Mouse (Mus musculus) layer of hippocampus, adult 9-10 months (tissue): Measurements from ENCODE around the gene Siglecg.
"Not testable (repeated sequence)": the region's sequence is repeated elsewhere in the genome, so short reads cannot be mapped to it uniquely, and the experiment has no call there.

Experiments
- DNase-seq: peaks from one replicate; pipeline ENCODE4 v3.0.0; 2022; ENCODE audit warnings: low spot score

Siglecg gene

DNA sequence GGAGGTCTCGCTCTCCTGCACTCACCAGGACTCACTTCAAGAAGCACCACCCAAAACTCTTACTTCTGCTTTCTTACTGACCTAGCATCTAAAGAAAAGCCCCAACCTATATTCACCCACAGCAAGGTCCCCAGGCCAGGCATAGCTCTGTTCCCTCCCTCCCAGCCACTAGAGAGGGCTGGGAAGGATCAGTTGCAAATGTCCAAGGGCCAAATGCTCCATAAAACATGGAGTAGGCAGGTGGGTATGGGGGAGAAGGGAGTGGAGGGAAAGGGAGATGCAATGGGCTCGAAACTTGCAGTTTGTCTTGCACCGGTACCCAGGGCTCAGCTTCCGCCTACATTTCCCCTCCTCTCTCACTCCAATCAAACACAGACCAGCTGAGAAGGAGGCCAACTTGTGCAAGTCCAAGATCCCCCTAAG lies at the start of gene Siglecg:
Gene Siglecg, plus strand, starts transcription at position 74 of the 423 bp plus-strand sequence.
- DNase-seq, result no peak

DNA sequence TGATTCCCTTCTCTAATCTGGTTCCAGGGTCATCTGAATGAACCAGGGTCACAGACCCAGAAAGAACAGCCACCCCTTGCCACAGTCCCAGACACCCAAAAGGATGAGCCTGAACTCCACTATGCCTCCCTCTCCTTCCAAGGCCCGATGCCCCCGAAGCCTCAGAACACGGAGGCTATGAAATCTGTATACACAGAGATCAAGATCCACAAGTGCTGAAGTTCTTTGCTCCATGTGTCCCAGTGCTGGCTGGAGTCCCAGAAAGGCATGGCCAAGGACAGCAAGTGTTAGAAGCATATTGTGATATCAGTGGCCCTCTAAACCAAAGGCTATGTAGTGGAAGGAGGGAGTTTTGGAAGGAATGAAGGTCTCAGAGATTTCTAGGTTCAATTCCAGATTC lies 49.4 kb upstream of the Siglecg start:
- DNase-seq, result no peak

DNA sequence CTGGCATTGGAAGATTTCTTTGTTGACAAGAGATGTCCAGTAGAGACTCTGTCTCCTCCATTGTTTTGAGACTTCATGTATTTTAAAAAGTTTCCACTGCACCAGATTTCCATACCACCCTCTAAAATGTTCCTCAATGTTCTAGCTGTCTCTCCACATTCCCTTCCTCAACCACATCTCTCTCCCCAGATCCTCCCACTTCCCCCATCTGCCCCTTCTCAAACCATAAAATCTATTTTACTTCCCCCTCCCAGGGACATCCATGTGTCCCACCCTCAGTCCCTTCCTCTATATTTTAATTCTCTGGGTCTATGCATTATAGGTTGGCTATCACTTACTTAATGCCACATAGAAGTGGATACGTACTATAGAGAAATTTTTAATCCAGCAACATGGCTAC lies 46.6 kb upstream of the Siglecg start:
- no peak for DNase-seq

DNA sequence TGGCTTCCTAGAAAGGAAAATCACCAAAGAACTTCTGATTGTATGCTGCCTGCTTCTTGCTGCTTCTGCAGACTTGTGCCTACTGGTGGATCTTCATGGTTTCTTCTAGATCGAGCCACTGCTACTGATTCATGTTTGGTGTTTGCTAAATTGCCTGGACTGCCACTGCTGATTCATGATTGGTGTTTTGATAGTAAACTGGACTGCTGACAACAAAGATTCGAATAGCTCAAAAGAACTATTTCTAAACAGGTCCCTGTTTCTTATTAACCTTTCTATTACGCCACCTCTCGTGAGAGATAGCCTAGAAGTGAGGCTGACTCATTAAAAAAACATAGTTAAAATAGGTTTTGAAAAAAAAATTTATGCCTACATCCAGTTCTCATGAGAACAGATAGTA lies 46.0 kb upstream of the Siglecg start:
- DNase-seq, result no peak

DNA sequence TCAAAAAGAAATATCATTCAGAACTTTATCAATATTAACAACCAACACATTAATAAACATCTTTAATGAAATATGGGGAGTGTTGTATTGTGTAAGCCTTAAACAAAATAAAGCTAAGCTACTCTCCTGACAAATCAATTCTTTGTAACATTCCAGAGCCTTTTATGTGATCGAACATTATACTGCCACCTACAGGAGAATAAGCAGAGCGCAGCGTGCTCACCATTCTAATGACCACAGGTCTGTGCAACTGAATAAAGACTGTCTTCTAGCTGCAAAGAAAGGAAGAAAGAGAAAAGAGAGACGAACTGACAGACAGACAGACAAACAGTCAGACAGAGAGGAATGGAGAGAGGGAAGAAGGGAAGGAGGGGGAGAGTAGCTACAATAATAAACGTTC lies 29.8 kb upstream of the Siglecg start:
- DNase-seq, result peak; percentile 36

DNA sequence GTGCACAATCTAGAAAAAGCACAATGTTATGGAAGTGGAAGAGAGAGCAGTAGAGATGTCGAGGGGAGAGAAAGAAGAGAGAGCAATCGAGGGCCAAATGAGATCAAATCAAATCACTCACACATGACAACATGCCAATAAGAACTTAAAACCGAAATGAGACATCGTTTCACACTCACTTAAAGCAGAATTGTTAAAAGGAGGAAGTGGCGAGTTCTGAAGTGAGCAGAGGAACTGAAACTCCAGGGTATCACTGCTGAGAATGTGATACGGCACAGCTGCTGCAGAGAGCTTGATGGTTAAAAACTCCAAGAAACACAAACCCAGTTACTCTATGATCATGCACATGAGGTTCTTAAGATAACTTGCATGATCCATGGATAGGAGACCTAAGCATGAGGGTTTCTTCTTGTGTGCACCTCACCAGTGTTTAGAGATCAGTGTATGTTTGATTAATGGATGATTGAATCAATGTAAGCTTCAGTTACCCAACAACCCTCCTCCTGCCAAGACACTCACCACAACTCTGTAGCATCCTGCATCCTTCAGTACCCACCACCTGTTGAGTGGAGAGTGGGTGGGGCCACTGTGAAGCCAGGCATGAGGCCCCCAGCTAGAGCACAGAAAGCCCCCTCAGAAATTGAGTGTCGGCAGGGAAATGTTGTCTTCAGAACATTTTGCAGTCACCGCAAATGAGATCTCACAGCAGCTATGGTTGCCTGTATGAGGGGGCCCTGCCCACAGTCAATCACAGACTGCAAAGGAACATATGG lies 15.5 kb upstream of the Siglecg start:
- no peak for DNase-seq

DNA sequence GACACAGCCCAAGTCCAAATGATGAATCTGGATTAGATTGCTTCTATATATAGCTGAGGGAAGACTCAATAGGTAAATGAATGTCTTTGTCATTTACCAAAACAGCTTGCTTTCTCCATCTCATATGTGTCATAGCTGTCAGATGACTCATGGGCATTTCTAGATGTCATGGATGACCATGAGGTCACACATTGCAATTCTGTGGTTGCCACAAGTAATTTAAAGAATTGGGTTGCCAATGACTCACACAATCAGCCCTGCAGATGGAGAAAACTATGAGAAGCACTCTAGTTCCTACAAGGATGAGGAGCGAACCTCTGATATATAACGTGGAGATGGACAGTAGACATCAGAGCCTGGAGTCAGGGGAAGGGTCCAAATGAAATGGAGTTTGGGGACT lies 8.5 kb upstream of the Siglecg start:
- DNase-seq, result no peak

DNA sequence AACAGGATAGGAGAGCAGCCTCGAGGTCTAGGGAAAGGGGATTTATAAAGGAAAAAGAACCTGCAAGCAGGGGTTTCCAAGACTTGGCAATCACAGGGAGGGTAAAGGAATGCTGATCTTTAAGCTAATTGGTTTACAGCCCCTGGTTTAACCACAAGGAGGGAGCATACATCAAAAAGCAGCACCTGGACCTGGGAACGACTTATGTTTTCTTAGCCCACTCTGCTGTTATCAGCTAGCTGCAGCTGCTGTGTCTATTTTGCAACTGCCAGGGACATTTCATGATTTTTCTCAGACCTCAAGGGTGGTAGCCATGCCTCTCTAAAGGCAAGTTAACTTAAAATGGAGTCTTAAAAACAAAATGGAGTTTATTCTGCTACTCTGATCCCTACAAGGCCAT lies 5.3 kb upstream of the Siglecg start:
- no peak for DNase-seq

DNA sequence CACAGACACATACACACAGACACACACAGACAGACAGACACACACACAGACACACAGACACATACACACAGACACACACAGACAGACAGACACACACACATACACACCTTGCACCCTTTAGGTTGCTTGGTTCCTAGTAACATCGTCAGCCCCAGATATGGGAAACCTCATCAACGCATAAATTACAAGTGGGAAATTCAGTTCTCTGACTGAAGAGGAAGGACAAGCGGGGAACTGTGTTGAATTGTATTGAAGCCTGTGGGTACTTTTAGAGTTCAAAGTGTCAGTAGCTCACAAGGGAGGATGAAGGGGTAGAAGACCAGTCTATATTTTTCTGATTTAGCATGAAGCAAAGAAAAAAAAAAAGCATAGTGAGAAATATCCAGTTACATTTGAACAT lies 431 bp upstream of the Siglecg start:
- DNase-seq, result no peak

DNA sequence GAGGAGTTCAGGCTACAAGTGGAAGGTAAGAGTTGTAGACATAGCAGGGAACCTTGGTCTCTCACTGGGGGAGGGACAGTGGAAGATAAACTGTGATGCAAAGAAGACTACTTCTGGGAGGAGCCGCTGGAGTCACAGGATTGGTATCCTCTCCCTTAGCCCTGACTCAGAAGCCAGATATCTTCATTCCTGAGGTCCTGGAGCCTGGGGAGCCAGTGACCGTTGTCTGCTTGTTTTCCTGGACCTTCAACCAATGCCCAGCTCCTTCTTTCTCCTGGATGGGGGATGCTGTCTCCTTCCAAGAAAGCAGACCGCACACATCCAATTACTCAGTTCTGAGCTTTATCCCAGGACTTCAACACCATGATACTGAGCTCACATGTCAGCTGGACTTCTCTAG lies 1.1 kb downstream of the Siglecg start:
- DNase-seq, result no peak

DNA sequence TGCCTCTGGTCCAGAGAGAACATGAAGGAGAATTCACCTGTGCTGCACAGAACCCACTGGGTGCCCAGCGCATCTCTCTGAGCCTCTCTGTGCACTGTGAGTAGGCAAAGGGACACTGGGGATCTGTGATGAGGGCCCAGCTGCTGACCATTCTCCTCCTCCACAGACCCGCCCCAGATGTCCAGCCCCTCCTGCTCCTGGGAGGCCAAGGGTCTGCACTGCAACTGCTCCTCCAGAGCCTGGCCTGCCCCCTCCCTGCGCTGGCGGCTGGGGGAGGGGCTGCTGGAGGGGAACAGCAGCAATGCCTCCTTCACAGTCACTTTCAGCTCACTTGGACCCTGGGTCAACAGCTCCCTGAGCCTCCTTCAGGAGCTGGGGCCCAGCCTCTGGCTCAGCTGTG lies 3.7 kb downstream of the Siglecg start:
- not testable (repeated sequence) for DNase-seq

DNA sequence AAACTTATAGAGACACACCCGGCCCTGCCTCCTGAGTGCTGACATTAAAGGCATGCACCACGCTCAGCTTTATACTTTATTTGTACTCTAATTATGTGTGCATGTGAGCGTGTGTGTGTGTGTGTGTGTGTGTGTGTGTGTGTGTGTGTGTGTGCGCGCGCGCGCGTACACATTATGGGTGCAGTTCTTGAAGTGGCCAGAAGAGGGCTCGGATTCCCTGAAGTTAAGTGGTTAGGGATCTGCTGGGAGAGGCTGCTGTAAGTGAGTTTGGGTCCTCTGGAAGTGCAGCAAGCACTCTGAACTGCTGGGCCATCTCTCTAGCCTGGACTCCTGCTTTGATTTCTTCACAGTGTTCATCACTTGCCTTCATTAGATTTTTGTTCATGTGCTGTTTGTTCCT lies 9.3 kb downstream of the Siglecg start:
- no peak for DNase-seq

DNA sequence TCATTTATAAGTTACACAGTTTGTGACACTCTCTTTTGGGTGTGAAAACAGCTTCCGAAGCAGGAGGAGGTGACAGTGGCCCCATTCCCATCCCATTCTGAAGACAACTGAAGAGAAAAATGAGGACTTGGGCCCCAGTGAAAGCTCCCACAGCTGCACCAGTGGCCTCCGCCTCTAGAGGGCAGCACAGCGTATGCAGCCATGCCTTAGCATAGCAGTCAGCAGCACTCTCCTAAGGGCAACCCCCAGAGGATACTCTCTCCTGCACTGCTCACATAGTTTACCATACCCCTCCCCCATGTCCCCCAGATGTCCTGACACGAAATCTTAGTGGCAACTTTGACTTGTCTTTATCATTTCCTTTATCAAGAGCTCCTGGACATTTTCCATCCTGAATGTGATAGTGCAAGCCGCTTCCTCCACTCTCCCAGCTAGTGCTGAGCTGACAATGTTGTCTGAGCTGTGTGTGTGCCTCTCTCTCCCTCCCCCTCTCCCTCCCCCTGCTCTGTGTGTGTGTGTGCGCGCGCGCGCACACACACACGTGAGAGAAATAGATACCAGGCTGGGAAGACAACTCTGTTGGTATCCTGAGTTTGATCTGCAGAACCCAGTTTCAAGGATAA lies 15.1 kb downstream of the Siglecg start:
- peak; percentile 65 for DNase-seq

DNA sequence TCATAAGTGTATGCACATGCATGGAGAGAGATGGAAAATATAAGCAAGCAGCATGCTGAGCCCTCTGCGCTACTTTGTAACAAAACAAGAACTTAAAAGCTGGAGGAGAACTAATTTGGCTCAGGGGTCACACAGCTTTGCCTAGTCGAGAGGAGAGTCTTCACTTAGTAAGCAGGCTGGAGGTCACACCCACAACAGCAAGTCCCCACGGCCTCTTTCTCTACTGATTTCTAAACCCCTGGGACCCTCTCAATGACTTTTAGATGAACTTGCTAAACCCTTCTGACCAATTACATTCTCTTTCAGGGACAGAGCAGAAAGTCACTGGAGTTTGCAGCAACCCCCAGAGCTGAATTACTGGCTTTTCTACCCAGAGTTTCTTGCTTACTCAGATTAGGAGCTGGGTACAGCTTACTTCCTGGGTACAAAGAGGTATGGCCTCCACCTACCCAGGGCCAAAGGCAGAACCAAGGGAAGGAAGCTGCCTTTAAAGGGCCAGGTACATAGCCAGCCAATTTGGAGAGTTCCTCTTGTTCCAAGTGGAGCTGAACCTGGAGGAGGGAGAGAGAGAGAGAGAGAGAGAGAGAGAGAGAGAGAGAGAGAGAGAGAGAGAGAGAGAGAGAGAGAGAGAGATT lies 16.1 kb downstream of the Siglecg start:
- no peak for DNase-seq

DNA sequence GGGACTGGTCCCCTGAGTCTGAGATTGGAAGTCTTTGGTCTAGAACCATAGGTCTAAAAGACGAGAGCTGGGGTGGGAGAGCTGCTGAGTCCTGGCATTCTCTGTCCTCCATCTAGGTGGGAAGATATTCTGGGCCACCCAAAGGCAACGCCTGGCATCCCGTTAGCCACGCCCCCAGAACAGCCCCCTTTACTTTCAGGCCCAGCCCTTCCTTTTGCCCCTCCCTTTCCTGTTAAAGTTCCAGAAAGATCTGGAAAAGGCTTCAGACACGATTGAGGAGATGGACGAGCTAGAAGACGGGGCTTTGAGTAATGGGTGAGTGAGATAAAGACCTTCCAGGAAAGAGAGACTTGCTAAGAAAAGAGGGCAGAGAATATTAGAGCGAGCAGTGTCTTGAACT lies 19.4 kb downstream of the Siglecg start, which contains the start of gene Lim2:
Gene Lim2, plus strand, starts transcription at position 265 of the 400 bp plus-strand sequence.
- no peak for DNase-seq

DNA sequence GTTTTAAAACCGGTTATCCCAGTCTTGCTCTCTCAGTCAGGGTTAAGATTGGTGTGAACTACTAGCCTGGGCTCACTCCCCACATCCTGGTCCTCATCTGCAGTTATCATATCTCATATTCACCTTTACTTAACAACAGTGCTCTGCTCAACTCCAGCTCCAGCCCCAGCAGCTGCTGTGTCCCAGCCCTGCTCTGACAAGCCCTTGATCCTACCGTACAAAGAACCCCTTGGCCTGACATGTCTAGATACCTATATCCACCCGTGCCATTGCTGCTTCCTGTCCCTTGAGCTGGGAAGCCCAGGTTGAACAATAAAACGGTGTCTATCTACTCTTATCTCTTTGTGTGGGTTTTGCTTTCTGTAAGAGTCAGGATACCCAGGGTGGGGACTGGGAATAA lies 21.5 kb downstream of the Siglecg start:
- no peak for DNase-seq

DNA sequence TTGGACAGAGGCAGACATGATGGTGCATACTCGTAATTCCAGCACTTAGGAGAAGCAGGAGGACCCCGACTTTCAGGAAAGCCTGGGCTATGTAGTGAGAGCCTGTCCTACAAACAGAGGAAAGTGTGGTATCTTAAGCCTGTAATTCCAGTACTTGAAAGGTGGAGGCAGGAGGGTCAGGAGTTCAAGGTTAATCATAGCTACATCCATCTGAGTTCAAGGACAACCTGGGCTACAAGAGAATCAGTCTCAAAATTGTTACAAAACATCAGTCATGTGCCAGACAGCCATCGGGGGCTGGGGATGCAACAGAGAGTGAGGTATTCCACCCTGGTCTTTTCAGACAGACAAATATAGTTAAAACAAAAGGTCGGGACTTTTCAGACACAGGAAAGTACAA lies 24.9 kb downstream of the Siglecg start:
- DNase-seq, result no peak

DNA sequence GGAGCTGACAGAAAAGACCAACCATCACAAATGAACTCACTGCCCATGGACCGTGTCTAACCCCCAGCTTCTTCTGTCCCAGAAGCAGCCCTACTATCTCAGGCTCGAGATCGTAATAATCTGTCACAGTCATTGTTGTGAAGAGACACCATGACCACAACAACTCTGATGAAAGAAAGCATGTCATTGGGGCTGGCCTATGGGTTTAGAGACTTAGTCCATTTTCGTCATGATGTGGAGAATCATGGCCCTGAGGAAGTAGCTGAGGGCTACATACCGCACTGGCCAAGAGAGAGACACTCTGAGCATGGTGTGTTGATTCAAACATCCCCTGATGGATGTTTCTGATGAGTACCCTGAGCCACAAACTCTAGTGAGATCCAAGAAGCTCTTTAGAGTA lies 26.7 kb downstream of the Siglecg start:
- no peak for DNase-seq

DNA sequence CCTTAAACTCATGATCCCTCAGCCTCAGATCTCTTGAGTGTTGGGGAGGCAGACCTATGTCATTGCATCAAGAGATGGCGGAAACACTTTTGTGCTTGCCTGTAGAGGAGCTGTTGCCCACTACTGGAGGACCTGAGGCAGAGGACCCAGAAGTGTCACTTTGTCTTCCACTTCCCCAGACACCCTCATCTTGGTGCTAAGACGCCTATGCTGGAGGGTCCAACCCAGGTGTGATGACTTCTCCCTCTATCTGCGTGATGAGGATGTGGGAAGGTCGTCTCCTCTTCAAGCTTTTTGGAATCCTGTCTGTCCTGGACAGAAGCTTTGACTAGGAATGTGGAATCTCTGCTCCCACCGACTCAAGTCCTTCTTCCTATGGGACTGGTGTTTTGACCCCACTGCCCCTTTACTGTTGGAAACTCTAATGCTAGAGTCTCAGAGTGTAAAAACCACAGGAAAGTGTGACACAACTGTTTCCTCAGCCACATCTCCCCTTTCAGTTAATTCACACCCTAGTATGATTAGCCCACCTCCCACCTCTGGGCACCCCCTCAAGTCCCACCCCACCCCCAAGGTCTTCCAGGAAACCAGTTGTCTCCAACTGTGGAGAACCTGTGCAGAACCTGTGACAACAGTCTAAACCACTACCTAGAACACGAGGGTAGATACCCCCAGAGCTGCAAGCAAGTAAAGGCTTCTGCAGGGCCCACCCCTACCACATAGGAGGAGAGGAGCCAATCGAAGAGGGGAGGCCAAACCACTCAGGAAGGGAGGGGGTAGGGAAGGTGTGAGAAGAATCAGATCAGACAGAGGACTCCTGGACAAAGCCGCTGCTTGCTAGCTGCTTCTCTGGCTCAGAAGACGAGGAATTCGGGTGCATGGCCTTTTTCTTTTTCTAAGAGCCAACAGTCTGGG lies 28.6 kb downstream of the Siglecg start, which contains the start of gene Nkg7:
Gene Nkg7, plus strand, starts transcription at position 733 of the 915 bp plus-strand sequence.
- DNase-seq, result no peak

DNA sequence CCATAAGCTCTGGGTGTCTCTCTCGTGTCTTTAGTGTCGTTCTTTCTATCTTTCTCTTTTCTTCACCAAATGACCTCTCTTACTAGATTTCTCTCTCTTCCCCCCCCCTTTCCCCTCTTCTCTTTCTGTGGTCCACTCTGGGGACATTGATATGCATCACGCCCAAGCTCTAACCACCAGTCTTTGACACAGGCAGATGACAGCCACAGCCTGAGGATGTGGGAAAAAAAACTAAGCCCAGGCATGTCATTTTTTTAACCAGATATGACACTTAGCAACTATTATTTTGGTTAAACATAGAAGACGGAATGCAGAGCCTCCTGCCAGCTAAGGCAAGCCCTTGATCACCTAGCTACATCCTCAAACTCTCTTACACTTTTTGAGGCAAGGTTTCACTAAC lies 30.6 kb downstream of the Siglecg start:
- no peak for DNase-seq

DNA sequence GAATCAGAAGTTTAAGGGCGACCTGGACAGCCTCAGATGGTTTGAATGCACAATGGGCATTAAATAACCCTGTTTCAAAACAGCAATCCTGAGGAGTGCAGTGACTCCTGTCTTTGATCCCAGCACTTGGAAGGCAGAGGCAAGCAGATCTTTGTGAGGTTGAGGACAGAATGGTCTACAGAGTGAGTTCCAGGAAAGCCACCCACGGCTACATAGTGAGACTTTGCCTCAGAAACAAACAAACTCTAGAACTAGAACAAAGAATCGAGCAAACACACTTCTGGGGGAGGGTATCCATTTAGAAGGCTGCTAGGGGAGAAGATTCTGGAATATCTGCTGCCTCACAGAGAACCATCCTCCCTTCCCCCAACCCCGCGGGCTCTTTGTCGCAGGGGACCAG lies 32.5 kb downstream of the Siglecg start, which contains the start of gene Cldnd2:
Gene Cldnd2, plus strand, starts transcription at position 301 of the 400 bp plus-strand sequence.
- no peak for DNase-seq

DNA sequence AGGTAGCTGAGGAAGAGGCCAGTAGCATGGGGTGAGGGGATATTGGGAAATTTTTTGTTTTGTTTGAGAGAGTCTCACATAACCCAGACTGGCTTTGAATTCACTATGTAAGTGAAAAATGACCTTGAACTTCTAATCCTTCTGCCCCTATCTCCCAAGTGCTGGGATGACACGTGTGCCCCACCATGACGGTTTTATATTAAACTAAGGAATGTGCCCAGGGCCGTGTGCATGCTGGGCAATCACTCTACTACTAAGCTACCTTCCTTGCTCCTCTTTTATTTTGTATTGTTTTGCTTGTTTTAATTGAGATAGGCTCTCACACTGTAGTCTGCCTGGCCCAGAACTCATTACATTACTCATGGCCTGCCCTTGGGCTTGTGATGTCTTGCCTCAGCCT lies 33.1 kb downstream of the Siglecg start:
- DNase-seq, result no peak
